Mouse (Mus musculus) E14TG2a.4 (cell line): Measurements from ENCODE around the gene Zbtb6.

Experiments used
- CTCF ChIP-seq: conservative IDR thresholded peaks from 2 replicates; pipeline ENCODE4 v1.5.1; 2014; ENCODE audit warnings: low read length
- NANOG ChIP-seq: IDR thresholded peaks from 2 replicates; pipeline ENCODE4 v1.6.1; 2014; ENCODE audit warnings: borderline replicate concordance, low read length, mixed read lengths

DNA sequence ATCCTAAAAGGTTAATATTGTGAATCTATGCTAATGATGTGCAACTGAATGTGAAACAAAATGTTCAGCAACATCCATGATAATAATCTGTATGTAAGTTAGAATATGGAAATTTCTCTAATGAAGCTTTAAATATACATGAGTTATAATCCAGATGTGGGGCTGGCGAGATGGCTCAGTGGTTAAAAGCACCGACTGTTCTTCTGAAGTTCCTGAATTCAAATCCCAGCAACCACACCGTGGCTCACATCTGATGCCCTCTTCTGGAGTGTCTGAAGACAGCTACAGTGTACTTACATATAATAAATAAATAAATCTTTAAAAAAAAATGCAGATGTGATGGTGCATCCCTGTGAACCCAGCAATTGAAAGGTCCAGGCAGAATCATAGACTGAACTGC, 19.3 kb downstream of the Zbtb6 start:
- TF ChIP-seq CTCF (no peak), NANOG (no peak)
